Mouse (Mus musculus): ENCODE measurements at regions not wholly inside any gene's neighbourhood (a gene's known extent, or its start where the extent isn't known, plus 50 kb on each side); places are given as distances from the start of the nearest gene placed in this dataset.

DNA sequence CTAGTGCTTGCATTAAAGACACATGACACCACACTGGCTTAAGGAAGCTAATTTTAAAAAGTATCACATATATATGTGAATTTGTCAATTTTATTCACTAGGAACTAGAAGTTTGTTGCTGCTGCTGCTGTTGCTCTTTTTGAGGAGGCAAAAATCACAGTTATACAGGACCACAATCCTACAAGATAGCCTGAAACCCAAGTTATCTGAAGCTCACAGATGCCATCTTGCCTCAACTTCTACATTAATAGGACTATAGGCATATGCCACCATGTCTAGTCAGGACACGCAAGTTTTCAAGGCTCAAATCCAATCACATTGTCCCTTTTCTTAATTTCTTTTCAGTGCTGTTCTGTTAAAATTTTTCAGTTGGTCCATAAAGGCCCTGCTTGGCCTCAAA lies 65.8 kb upstream of the Picalm start:
- Histone ChIP-seq H3K4me2 (replicated peaks; ENCODE audit: low read depth, low read length) (no peak overlapping the region), H3K4me1 (ENCODE audit: control insufficient read depth, insufficient read depth, low read length) (no peaks in the 10 kb centered on the region; the same call in 1 of the 2 replicates), H3K4me3 (ENCODE audit: low read length) (no peak overlapping the region), H3K27ac (ENCODE audit: low read depth, low read length) (no peak overlapping the region), H3K9ac (ENCODE audit: low read depth, low read length) (no peak overlapping the region), H3K9me3 (ENCODE audit: control insufficient read depth, low read length) (no peaks in the 10 kb centered on the region), H3K36me3 (ENCODE audit: control insufficient read depth, insufficient read depth, low read length) (no peaks in the 10 kb centered on the region), H3K27me3 (ENCODE audit: control insufficient read depth, insufficient read depth, low read length) (no peaks in the 10 kb centered on the region)
- 93% methylated on average over 1 of the region's 1 CpGs for WGBS
- ATAC-seq (ENCODE audit: low FRiP score, low TSS enrichment) = no peak

DNA sequence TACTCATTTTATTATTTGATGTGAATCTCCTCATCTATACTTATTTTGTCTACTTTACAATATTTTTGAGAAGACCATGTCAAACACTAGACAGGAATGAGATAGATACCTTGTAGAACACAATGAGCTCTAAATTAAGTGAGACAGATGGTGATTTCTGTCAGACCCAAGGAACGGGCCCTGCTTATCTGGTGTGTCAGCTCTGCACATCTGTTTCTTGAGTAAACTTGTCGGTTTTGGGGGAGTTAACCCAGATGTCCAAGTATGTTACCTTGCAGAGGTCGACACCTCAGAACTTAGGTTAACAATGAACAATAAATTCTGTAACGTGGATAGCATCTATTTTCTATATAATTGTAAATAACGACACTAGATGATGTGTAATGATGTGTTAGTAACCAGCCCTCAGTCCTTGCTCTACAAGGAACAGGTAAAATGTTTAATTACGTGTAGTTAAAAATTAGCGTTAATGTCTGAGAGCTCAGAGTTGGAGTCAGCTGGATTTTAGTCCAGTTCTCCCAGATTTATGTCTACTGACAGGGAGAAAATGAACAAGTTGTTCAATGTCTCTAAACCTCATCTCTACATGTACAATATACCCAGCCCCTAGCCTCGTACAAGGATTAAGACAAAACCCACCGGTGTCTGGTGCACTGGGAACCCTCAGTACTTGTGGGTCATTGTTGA lies 64.6 kb upstream of the Picalm start:
- Histone ChIP-seq H3K9me3 (ENCODE audit: control insufficient read depth, low read length) (no peaks in the 10 kb centered on the region), H3K4me2 (replicated peaks; ENCODE audit: low read depth, low read length) (no peak overlapping the region), H3K27ac (ENCODE audit: low read depth, low read length) (no peak overlapping the region), H3K4me1 (ENCODE audit: control insufficient read depth, insufficient read depth, low read length) (no peaks in the 10 kb centered on the region), H3K9ac (ENCODE audit: low read depth, low read length) (no peak overlapping the region), H3K4me3 (ENCODE audit: low read length) (no peak overlapping the region), H3K27me3 (ENCODE audit: control insufficient read depth, insufficient read depth, low read length) (no peaks in the 10 kb centered on the region), H3K36me3 (ENCODE audit: control insufficient read depth, insufficient read depth, low read length) (no peaks in the 10 kb centered on the region)
- WGBS = 58% methylated on average over 9 of the region's 9 CpGs
- ATAC-seq (ENCODE audit: low FRiP score, low TSS enrichment) = no peak

DNA sequence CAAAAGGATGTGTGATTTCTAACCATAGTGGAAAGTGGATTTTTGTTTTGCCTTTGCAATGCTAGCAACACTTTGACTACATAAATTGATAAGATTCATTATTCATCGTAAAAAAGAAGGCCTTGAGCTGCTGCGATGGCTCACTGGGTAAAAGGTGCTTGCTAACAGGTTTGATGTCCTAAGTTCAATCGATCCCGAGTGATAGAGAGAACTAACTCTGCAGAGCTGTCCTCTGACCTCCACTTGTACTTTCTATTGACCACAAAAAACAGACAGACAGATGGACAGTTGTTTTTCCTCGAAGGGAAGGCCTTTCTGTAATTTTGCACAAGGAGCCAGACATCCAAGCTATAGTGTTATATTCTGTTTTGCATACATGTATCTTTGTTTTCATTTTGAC lies 63.7 kb upstream of the Picalm start:
- WGBS = 84% methylated on average over 5 of the region's 5 CpGs
- H3K36me3 ChIP-seq (ENCODE audit: control insufficient read depth, insufficient read depth, low read length) = no peaks in the 10 kb centered on the region
- H3K27me3 ChIP-seq (ENCODE audit: control insufficient read depth, insufficient read depth, low read length) = no peaks in the 10 kb centered on the region
- no peak overlapping the region for H3K27ac ChIP-seq (ENCODE audit: low read depth, low read length)
- H3K4me2 ChIP-seq (replicated peaks; ENCODE audit: low read depth, low read length) = no peak overlapping the region
- H3K4me3 ChIP-seq (ENCODE audit: low read length) = no peak overlapping the region
- no peaks in the 10 kb centered on the region for H3K4me1 ChIP-seq (ENCODE audit: control insufficient read depth, insufficient read depth, low read length)
- H3K9me3 ChIP-seq (ENCODE audit: control insufficient read depth, low read length) = no peaks in the 10 kb centered on the region
- no peak for ATAC-seq (ENCODE audit: low FRiP score, low TSS enrichment)
- H3K9ac ChIP-seq (ENCODE audit: low read depth, low read length) = no peak overlapping the region

DNA sequence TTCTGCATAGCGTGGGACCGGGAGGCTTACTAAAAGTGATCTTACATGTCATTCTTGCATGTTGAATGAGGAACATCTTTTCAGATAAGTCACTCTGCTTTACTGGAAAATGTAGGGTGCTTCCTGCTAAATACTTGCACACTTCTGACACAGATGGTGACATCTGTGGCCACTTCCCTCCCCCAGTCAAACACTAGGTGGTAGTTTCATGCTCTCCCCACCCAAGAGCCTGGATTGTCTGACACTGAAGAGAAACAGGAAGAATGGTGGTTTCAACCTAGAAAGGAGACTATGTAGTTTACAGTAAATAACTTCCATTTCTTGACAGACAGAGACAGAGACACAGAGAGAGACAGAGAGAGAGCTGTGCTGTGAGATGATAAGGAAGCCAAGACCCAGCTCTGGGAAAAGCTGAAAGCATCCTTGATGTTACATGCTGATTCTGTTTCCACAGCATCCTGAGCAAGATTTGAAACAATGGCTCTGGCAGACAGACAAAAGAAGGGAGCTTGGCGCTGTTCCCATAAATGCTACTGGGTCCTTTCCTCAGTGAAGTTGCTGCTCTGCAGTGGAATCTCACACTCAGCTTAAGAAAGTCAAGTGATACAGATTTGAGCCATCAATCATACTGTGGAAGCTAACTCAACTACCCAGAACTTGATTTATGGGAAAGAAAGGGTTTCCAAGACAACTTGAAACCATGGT lies 61.9 kb upstream of the Picalm start:
- no peaks in the 10 kb centered on the region for H3K4me1 ChIP-seq (ENCODE audit: control insufficient read depth, insufficient read depth, low read length)
- no peak overlapping the region for H3K4me3 ChIP-seq (ENCODE audit: low read length)
- H3K9me3 ChIP-seq (ENCODE audit: control insufficient read depth, low read length) = peaks cover 3% of the 10 kb centered on the region; the same call in 1 of the 2 replicates
- WGBS = 89% methylated on average over 3 of the region's 3 CpGs
- H3K27ac ChIP-seq (ENCODE audit: low read depth, low read length) = no peak overlapping the region
- no peaks in the 10 kb centered on the region for H3K36me3 ChIP-seq (ENCODE audit: control insufficient read depth, insufficient read depth, low read length)
- H3K9ac ChIP-seq (ENCODE audit: low read depth, low read length) = no peak overlapping the region
- H3K4me2 ChIP-seq (replicated peaks; ENCODE audit: low read depth, low read length) = no peak overlapping the region
- no peak for ATAC-seq (ENCODE audit: low FRiP score, low TSS enrichment)
- H3K27me3 ChIP-seq (ENCODE audit: control insufficient read depth, insufficient read depth, low read length) = no peaks in the 10 kb centered on the region

DNA sequence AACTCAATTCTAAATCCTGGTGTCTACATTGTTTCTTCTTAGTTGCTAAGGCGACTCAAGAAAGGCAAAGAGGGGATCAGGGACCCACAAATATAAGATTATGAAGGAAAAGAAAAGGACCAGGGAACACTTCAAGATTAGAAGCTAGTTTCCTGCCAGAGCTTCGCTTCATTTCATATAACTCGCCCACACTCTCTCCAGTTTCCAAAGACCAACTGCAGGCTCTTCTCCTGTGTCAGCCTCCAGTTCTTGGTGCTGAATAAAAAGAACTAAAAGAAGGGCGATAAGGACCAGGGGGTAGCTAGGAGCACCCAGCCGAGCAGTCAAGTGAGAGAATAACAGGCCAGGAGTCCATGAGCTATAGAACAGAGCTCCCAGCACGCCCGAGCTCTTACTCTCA lies 59.7 kb upstream of the Picalm start:
- no peak for ATAC-seq (ENCODE audit: low FRiP score, low TSS enrichment)
- peaks cover 3% of the 10 kb centered on the region; the same call in 1 of the 2 replicates for H3K9me3 ChIP-seq (ENCODE audit: control insufficient read depth, low read length)
- H3K4me3 ChIP-seq (ENCODE audit: low read length) = no peak overlapping the region
- H3K4me2 ChIP-seq (replicated peaks; ENCODE audit: low read depth, low read length) = no peak overlapping the region
- no peaks in the 10 kb centered on the region for H3K4me1 ChIP-seq (ENCODE audit: control insufficient read depth, insufficient read depth, low read length)
- no peaks in the 10 kb centered on the region for H3K36me3 ChIP-seq (ENCODE audit: control insufficient read depth, insufficient read depth, low read length)
- WGBS = 87% methylated on average over 7 of the region's 7 CpGs
- no peak overlapping the region for H3K27ac ChIP-seq (ENCODE audit: low read depth, low read length)
- H3K27me3 ChIP-seq (ENCODE audit: control insufficient read depth, insufficient read depth, low read length) = no peaks in the 10 kb centered on the region
- no peak overlapping the region for H3K9ac ChIP-seq (ENCODE audit: low read depth, low read length)

DNA sequence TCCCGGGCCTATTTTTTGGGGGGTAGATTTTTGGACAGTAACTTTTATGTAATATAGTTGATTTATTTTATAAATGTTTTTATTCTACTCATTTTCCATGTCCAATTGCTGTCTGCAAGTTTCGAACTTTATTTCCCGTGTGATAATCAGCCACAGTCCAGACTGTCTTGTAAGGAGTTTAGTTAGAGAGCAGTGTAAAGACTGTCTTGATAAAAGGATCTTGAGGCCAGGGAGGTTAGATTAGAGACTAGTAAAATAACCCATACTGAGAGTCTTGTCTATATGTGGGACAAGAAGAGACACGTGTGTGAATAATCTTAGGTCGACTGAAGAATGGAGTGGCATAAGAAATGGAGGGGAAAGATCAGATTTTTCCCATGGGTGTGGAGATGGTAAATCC lies 56.1 kb upstream of the Picalm start:
- H3K4me1 ChIP-seq (ENCODE audit: control insufficient read depth, insufficient read depth, low read length) = no peaks in the 10 kb centered on the region
- no peak for ATAC-seq (ENCODE audit: low FRiP score, low TSS enrichment)
- no peak overlapping the region for H3K27ac ChIP-seq (ENCODE audit: low read depth, low read length)
- no peaks in the 10 kb centered on the region for H3K36me3 ChIP-seq (ENCODE audit: control insufficient read depth, insufficient read depth, low read length)
- H3K9me3 ChIP-seq (ENCODE audit: control insufficient read depth, low read length) = peaks cover 3% of the 10 kb centered on the region; the same call in 1 of the 2 replicates
- no peaks in the 10 kb centered on the region for H3K27me3 ChIP-seq (ENCODE audit: control insufficient read depth, insufficient read depth, low read length)
- H3K9ac ChIP-seq (ENCODE audit: low read depth, low read length) = no peak overlapping the region
- H3K4me3 ChIP-seq (ENCODE audit: low read length) = no peak overlapping the region
- 89% methylated on average over 5 of the region's 5 CpGs for WGBS
- H3K4me2 ChIP-seq (replicated peaks; ENCODE audit: low read depth, low read length) = no peak overlapping the region

DNA sequence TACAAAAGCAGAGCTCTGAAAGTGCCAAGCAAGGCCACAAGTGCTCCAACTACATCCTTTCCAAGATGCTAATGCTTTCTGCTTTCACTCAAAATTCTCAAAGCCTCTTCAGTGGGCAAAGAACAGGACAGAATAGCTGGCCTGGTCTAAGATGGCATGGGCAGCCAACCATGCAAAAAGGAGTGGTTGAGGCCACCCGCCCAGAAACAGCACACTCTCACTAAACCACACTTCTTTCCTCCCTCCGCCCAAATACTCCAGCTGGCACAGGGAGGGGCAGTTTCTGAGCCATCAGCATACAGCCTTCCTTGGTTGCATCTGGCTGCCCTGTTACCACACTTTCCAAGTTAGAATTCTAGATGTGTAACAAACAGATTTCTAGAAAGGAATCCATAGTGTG lies 55.4 kb upstream of the Picalm start:
- no peak for ATAC-seq (ENCODE audit: low FRiP score, low TSS enrichment)
- H3K9me3 ChIP-seq (ENCODE audit: control insufficient read depth, low read length) = peaks cover 3% of the 10 kb centered on the region; the same call in 1 of the 2 replicates

DNA sequence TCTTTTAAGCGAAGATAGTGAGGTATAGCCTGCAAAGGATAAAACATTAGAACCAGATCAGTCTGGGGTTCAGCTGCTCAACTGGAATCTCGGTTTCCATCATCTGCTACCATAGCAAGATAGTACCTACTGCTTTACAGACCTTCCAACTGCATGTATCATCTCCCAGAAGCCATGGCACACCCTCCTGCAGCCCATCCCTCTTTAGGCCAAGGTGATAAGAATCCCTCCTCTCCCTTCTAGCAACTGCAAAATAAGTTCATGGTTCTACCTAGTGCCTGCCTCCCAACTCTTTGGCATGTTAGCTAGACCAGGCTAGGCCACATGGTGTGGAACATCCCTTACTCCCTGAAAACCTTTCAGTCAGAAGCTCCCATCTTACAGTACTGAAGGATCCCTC lies 52.4 kb upstream of the Picalm start:
- no peak overlapping the region for H3K9ac ChIP-seq (ENCODE audit: low read depth, low read length)
- no peaks in the 10 kb centered on the region for H3K4me1 ChIP-seq (ENCODE audit: control insufficient read depth, insufficient read depth, low read length)
- ATAC-seq (ENCODE audit: low FRiP score, low TSS enrichment) = no peak
- H3K27me3 ChIP-seq (ENCODE audit: control insufficient read depth, insufficient read depth, low read length) = no peaks in the 10 kb centered on the region
- H3K9me3 ChIP-seq (ENCODE audit: control insufficient read depth, low read length) = peaks cover 3% of the 10 kb centered on the region; the same call in 1 of the 2 replicates
- H3K4me3 ChIP-seq (ENCODE audit: low read length) = no peak overlapping the region
- no peak overlapping the region for H3K27ac ChIP-seq (ENCODE audit: low read depth, low read length)
- no peak overlapping the region for H3K4me2 ChIP-seq (replicated peaks; ENCODE audit: low read depth, low read length)
- no peaks in the 10 kb centered on the region for H3K36me3 ChIP-seq (ENCODE audit: control insufficient read depth, insufficient read depth, low read length)
- 92% methylated on average over 2 of the region's 2 CpGs for WGBS

More for the DNA sequence above, 55.4 kb upstream of the Picalm start:
- no peaks in the 10 kb centered on the region for H3K27me3 ChIP-seq (ENCODE audit: control insufficient read depth, insufficient read depth, low read length)
- H3K27ac ChIP-seq (ENCODE audit: low read depth, low read length) = no peak overlapping the region
- WGBS = 67% methylated on average over 2 of the region's 2 CpGs
- H3K4me3 ChIP-seq (ENCODE audit: low read length) = no peak overlapping the region
- H3K36me3 ChIP-seq (ENCODE audit: control insufficient read depth, insufficient read depth, low read length) = no peaks in the 10 kb centered on the region
- no peaks in the 10 kb centered on the region for H3K4me1 ChIP-seq (ENCODE audit: control insufficient read depth, insufficient read depth, low read length)
- no peak overlapping the region for H3K4me2 ChIP-seq (replicated peaks; ENCODE audit: low read depth, low read length)
- no peak overlapping the region for H3K9ac ChIP-seq (ENCODE audit: low read depth, low read length)

DNA sequence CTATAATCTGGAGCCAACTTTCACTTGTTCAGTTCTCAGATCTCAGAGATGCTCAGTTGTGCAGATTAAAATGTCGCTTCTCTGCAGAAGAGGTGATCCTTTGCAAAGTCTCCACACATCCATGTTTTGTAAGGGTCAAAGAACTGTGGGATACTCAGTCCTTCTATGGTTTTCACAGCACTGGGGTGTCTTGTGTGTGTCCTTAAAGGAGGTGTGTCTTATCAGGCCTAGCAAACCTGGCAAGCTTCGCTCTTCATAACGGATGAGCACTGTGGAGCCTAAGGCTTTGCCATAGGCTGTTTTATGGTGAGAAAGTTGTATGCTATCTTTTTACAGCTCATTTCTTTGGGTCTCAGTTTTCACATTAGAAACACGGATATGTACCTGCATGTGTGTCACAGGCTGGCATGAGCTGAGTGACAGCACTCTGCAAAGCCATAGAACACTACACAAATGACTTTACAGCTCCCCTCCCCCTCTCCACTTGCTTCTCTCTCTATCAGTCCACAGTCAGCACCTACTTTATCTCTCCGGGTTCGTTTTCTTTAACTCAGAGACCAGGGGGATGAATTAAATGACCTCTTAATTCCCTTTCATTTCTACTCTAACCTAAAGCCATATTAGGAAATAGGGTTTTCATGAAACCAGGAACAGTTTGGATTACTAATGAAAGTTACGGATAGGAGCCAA lies 49.8 kb upstream of the Picalm start:
- Histone ChIP-seq H3K36me3 (ENCODE audit: control insufficient read depth, insufficient read depth, low read length) (no peaks in the 10 kb centered on the region), H3K4me2 (replicated peaks; ENCODE audit: low read depth, low read length) (no peak overlapping the region), H3K27me3 (ENCODE audit: control insufficient read depth, insufficient read depth, low read length) (no peaks in the 10 kb centered on the region), H3K4me1 (ENCODE audit: control insufficient read depth, insufficient read depth, low read length) (no peaks in the 10 kb centered on the region), H3K4me3 (ENCODE audit: low read length) (no peak overlapping the region), H3K27ac (ENCODE audit: low read depth, low read length) (no peak overlapping the region), H3K9me3 (ENCODE audit: control insufficient read depth, low read length) (no peaks in the 10 kb centered on the region), H3K9ac (ENCODE audit: low read depth, low read length) (no peak overlapping the region)
- no peak for ATAC-seq (ENCODE audit: low FRiP score, low TSS enrichment)
- WGBS = 60% methylated on average over 7 of the region's 7 CpGs

Measured in kidney, embryonic 14.5 days (tissue).